Mouse (Mus musculus) C2C12 (cell line): ENCODE data around the gene Hyal3.

ENCODE experiments used
- CTCF ChIP-seq: IDR thresholded peaks from one replicate; pipeline ENCODE4 v1.5.1; 2011; ENCODE audit not compliant: control insufficient read depth, insufficient read depth, insufficient read length
- MYOD1 ChIP-seq: IDR thresholded peaks from one replicate; pipeline ENCODE4 v1.6.1; 2011; ENCODE audit warnings: low read depth; ENCODE audit not compliant: control insufficient read depth, insufficient read length
- MYOG ChIP-seq: IDR thresholded peaks from one replicate; pipeline ENCODE4 v1.6.1; 2011; ENCODE audit not compliant: control insufficient read depth, insufficient read length; ENCODE audit errors: extremely low read depth

- no peak for TF ChIP-seq MYOD1
- no peak for TF ChIP-seq CTCF
- TF ChIP-seq MYOG = no peak
Observed at GRCm38 (mm10) chr9:107552690-107553393, 27.8 kb upstream of the Hyal3 start.
